Mouse (Mus musculus) adrenal gland, adult 18-20 months (tissue): ENCODE results near the gene Scamp3. TPM values are rescaled to one million over a fixed set of nuclear protein-coding genes. Genes with fewer than 3 reads are reported as not detected.
"Not testable (repeated sequence)": the region's sequence is repeated elsewhere in the genome, so short reads cannot be mapped to it uniquely, and the experiment has no call there.

ENCODE experiments used
- DNase-seq, 2 experiments: peaks; one replicate each; pipeline ENCODE4 v3.0.0; 2021 to 2022; ENCODE audit warnings: low spot score in 2 of 2
- long read RNA-seq, 2 experiments: library from polyadenylated mRNA; stranded (forward); transcript quantifications; one replicate each; pipeline ENCODE4 v2.0.0; 2021
- total RNA-seq, 2 experiments: library from RNA; stranded (reverse); gene quantifications; 1 replicate in 1 of 2; 2 replicates in 1 of 2; pipeline ENCODE4 v1.2.3; 2021

Gene Scamp3
- 10 to 100 TPM; 72.1 to 87.0 TPM for total RNA-seq
- long read RNA-seq, experiment 1, transcript Scamp3-203 (9 exons, 1,475 nt): minor isoform, 17 of 58 reads
- long read RNA-seq, experiment 1, transcript Scamp3-201 (9 exons, 1,489 nt): major isoform, 36 of 58 reads
- long read RNA-seq, experiment 1, partial matches to known transcripts: 2 of 58 reads
- long read RNA-seq, experiment 1, other reads (novel, unspliced or antisense): 3 of 58 reads
- long read RNA-seq, experiment 2, transcript Scamp3-203 (9 exons, 1,475 nt): minor isoform, 36 of 149 reads
- long read RNA-seq, experiment 2, transcript Scamp3-201 (9 exons, 1,489 nt): major isoform, 96 of 149 reads
- long read RNA-seq, experiment 2, partial matches to known transcripts: 0 of 149 reads
- long read RNA-seq, experiment 2, other reads (novel, unspliced or antisense): 16 of 149 reads

GRCm38 (mm10) chr3:89177242-89178106 lies at the start of gene Scamp3:
Gene Scamp3, plus strand, starts transcription at chr3:89177473.
- DNase-seq: peak; percentile 75 to 78

- no peak for DNase-seq
Measured at GRCm38 (mm10) chr3:89129908-89130307, 47.4 kb upstream of the Scamp3 start.

GRCm38 (mm10) chr3:89131816-89132215 lies 45.5 kb upstream of the Scamp3 start:
- DNase-seq: no peak

DNA sequence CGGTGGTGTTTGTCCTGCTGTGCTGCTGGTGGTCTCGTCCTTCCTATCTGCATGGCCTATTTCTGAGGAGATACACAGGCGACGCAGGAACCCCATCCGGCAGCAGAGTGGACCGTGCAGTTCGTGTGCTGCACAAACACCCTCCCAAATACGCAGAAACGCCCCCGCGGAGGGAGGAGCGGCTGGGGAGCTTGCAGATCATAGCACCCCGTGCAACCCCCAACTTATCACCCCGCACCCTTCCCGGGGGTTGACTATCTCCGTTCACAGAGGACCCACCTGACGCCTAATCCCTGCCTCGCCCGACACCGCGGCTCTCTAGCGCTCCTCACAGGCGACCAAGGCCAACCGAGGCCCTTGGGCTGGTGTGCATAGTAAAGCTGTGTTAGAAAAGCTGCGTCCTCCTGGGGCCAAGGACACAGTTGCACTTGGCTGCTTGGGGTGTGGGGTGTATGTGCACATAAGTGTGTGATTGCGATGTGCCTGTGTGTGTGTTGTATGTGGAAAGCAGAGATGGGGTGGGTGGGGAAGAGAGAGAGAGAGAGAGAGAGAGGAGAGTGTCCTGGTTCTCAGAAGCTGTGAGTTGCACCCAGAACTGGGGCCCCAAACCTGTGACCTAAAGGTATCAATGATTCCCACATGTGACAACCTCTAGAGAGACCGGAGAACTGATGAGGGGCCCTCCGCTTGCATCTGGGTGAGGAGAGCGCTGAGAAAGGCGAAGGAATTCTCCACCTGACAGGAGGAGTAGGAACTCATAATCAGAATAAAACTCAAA lies 44.8 kb upstream of the Scamp3 start:
- DNase-seq: peak; percentile 40 to 51

- no peak for DNase-seq
Measured at GRCm38 (mm10) chr3:89133063-89133450, 44.2 kb upstream of the Scamp3 start.

GRCm38 (mm10) chr3:89133752-89134151 lies 43.5 kb upstream of the Scamp3 start:
- DNase-seq: no peak

- DNase-seq: no peak
Measured at GRCm38 (mm10) chr3:89135958-89136357, 41.3 kb upstream of the Scamp3 start, which contains the start of gene Pklr. Gene Pklr, plus strand, starts transcription at chr3:89136142.

GRCm38 (mm10) chr3:89136365-89136764 lies 40.9 kb upstream of the Scamp3 start:
- no peak for DNase-seq

DNA sequence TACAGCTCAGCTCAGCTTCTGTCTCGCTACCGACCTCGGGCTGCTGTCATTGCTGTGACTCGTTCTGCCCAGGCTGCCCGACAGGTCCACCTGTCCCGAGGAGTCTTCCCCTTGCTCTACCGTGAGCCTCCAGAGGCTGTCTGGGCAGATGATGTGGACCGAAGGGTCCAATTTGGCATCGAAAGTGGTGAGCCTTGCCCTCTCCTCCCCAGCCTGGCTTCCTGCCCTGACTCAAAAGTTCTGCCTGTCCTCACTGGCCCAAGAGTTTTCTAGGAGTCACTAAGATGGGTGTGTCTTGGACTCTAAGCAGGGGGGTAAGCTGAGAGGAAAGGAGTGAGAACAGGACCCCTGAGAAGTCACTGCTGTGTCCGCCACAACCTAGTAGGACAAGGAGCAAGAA lies 32.5 kb upstream of the Scamp3 start:
- no peak for DNase-seq

- no peak for DNase-seq
Measured at GRCm38 (mm10) chr3:89145566-89145965, 31.7 kb upstream of the Scamp3 start.

- DNase-seq: no peak
Measured at GRCm38 (mm10) chr3:89147101-89147978, 29.9 kb upstream of the Scamp3 start.

DNA sequence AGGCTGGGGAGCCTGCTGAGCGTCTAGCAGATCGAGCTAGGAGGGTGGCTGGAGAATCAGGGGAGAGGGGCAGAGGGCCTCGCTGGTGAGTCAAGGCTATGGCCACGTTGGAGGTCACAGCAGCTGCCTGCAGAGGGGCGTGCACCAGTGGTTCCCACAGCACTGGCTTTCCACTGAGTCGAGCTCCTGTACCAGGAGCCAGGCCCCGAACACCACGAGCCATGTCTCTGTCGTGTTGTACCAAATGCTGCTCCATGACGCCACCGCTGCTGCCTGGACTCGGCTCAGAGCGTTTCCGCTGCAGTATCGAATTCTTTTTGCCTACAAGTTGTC lies 29.3 kb upstream of the Scamp3 start:
- DNase-seq: no peak

GRCm38 (mm10) chr3:89148567-89148966 lies 28.7 kb upstream of the Scamp3 start:
- no peak for DNase-seq

- no peak for DNase-seq
Measured at GRCm38 (mm10) chr3:89152084-89152835, 25.0 kb upstream of the Scamp3 start.

DNA sequence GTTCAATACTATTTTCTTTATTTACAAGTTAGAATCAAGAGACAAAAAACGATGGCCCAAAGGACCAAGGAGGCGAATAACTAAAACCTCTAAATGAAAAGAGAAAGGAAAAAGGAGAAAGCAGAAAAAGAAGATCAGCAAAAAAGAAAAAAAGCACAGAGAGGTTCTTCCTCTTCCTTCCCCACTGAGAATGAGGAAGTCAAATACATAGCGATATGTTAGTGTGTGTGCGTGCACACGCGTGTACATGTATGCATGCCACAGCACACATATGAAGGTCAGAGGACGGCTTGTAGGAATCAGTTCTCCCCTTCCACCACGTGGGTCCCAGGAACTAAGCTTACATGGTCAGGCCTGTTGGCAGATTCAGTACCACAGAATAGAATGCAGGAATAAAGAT lies 20.3 kb upstream of the Scamp3 start:
- no peak for DNase-seq

- no peak for DNase-seq
Measured at GRCm38 (mm10) chr3:89158651-89159050, 18.6 kb upstream of the Scamp3 start.

DNA sequence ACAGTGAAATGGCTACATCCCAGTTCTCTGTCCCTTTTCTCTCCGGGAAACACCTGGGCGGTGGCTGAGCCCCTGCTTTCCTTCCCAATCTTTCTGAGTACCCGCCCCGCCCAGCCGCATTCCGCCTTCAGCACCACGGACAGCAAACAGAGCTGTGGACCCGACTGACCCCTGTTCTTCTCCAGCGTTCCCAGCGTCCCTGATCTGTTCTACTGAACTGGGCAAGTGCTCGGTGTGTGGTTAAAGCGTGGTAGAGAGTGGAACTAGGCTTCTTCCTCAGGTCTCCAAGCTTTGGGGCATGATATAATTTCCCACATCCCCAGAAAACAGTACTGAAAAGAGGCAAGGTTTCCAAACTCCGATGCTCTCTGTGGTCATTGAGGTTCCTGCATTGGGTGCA lies 18.1 kb upstream of the Scamp3 start:
- DNase-seq: peak; percentile 69 to 71

DNA sequence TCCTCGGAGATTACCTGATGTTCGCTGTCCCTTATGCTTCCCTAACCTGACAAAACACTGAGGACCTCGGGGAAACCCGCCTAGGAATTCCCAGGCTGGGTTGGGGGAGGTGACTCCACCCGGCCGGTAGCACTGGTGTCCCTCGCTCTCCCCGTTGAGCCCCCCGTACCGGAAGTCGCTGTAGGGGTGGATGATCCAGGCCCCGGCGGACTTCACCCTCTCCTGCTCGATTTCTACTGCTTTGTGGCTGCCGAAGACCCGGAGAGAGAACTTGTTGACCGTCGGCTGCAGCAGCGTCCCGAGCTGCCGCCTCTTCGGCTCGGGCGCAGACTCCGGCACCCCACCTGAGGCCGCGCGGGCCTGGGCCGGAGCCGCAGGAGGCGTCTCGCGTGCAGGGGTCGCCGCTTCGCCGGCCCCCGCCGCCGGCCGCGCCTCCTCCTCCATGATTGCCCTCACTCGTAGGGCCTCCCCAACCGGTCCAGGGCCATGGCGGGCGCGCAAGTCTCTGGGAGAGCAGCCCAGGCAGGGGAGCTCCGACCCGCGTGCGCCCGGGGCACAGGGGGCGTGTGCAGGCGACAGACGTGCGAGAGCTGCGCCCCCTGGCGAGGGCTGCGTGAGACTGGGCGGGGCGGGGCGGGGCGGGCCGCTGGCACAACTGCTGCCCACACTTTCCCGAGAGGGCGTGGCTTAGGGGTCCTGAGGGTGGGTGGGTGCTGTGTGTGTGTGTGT lies 17.5 kb upstream of the Scamp3 start, which contains the start of gene Hcn3:
Hcn3 (minus strand) TSS at position 581 of the 729 bp plus-strand sequence.
- peak; percentile 66 to 72 for DNase-seq

- not testable (repeated sequence) for DNase-seq
Measured at GRCm38 (mm10) chr3:89161207-89161606, 16.1 kb upstream of the Scamp3 start.
